ENCODE assay signal across 8 mouse cellular contexts in the genomic region with DNA sequence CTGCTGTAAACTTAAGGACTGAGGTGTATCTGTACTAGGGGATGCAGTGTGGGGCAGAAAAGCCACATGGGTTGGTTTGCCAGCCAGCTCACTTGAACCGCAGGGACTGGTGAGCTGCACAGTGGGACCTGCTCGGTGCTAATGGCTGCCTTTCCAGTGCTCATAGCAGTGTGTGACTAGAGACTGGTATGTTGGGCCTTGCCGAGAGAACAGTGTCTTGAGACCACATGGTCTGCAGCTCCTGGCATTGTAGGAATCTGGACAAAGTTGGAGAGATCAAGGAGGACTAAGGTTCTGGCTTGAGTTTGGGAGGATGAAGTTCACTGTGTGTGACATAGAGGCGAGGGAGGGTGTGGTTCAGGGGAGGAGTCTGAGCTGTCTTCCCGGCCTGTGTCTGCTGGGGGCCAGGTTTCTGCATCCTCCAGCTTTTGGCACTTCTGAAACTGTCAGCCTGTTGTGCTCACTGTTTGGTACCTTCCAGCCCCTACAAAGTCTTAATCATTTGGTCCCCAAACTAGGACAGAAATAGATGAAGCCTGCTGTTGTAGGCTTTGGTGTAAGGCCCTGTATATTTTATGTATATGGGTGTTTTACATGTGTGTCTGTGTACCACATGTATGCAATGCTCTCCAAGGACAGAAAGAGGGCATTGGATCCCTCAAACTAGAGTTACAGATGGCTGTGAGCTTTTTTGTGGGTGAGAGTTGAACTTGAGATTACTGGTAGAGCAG. TPM values are rescaled to one million over a fixed set of nuclear protein-coding genes. Genes with fewer than 3 reads are reported as not detected.
DNase-seq lines count a peak whose midpoint lies in the region; ATAC-seq lines count a peak whose summit lies in the region.

No protein-coding gene starts in this region.

- peaks cover 56% of the 10 kb centered on the region for H3K36me3 ChIP-seq in forebrain, embryonic 10.5 days (replicated peaks)
- peaks cover 12% of the 10 kb centered on the region for H3K36me3 ChIP-seq in forebrain, embryonic 16.5 days (ENCODE audit: control insufficient read depth, insufficient read depth)
- H3K36me3 ChIP-seq in lung, embryonic 16.5 days (ENCODE audit: control insufficient read depth, insufficient read depth, low read length): peaks cover 35% of the 10 kb centered on the region
- peaks cover 46% of the 10 kb centered on the region for H3K36me3 ChIP-seq in intestine, embryonic 14.5 days (ENCODE audit: control insufficient read depth, insufficient read depth, low read length)

- no peak overlapping the region for H3K9ac ChIP-seq in forebrain, embryonic 16.5 days (replicated peaks; ENCODE audit: low read depth, low read length)
- H3K9ac ChIP-seq in lung, embryonic 16.5 days (ENCODE audit: low read length): 0 out of 2 replicates have a peak overlapping the region, but pooled peaks have one; percentile 23
- H3K9ac ChIP-seq in intestine, embryonic 14.5 days (ENCODE audit: low read length): no peak overlapping the region

- H3K27ac ChIP-seq in forebrain, embryonic 10.5 days: no peak overlapping the region
- H3K27ac ChIP-seq in forebrain, embryonic 16.5 days (ENCODE audit: low read length): no peak overlapping the region
- no peak overlapping the region for H3K27ac ChIP-seq in lung, embryonic 16.5 days (ENCODE audit: low read length)
- no peak overlapping the region for H3K27ac ChIP-seq in intestine, embryonic 14.5 days (ENCODE audit: low read depth)

- no peak overlapping the region for H3K4me2 ChIP-seq in forebrain, embryonic 16.5 days (ENCODE audit: low read length)
- no peak overlapping the region for H3K4me2 ChIP-seq in lung, embryonic 16.5 days (ENCODE audit: low read depth, low read length)
- H3K4me2 ChIP-seq in intestine, embryonic 14.5 days (ENCODE audit: low read length): peak overlapping the region; percentile 12; the same call in 1 of the 2 replicates

- WGBS in forebrain, embryonic 10.5 days: 88% methylated on average over 5 of the region's 5 CpGs
- WGBS in forebrain, embryonic 16.5 days: 82% methylated on average over 5 of the region's 5 CpGs
- 60% methylated on average over 5 of the region's 5 CpGs for WGBS in lung, embryonic 16.5 days
- 72% methylated on average over 5 of the region's 5 CpGs for WGBS in intestine, embryonic 14.5 days

- H3K27me3 ChIP-seq in forebrain, embryonic 10.5 days (ENCODE audit: poor library complexity, severe bottlenecking): no peaks in the 10 kb centered on the region
- H3K27me3 ChIP-seq in forebrain, embryonic 16.5 days (replicated peaks; ENCODE audit: control insufficient read depth, insufficient read depth, low read length): no peaks in the 10 kb centered on the region
- H3K27me3 ChIP-seq in lung, embryonic 16.5 days (ENCODE audit: control insufficient read depth, insufficient read depth, low read depth, low read length): no peaks in the 10 kb centered on the region
- H3K27me3 ChIP-seq in intestine, embryonic 14.5 days (replicated peaks; ENCODE audit: control insufficient read depth, insufficient read depth, low read length): no peaks in the 10 kb centered on the region

- ATAC-seq in forebrain, embryonic 16.5 days: no peak
- ATAC-seq in lung, embryonic 16.5 days (ENCODE audit: low read depth): no peak
- ATAC-seq in intestine, embryonic 14.5 days (replicated peaks; ENCODE audit: low FRiP score, low TSS enrichment, low read depth): no peak
- no peak for ATAC-seq in megakaryocyte-erythroid progenitor cell, adult 5-6 weeks (replicated peaks; ENCODE audit: low FRiP score, low TSS enrichment, poor library complexity, severe bottlenecking)

- H3K4me3 ChIP-seq in forebrain, embryonic 10.5 days: peak overlapping the region; percentile 81; the same call in 1 of the 2 replicates
- H3K4me3 ChIP-seq in forebrain, embryonic 16.5 days (replicated peaks; ENCODE audit: low read length): no peak overlapping the region
- H3K4me3 ChIP-seq in lung, embryonic 16.5 days (ENCODE audit: low read length): no peak overlapping the region
- no peak overlapping the region for H3K4me3 ChIP-seq in intestine, embryonic 14.5 days (ENCODE audit: low read depth, low read length)

- H3K9me3 ChIP-seq in forebrain, embryonic 10.5 days: no peaks in the 10 kb centered on the region
- no peaks in the 10 kb centered on the region for H3K9me3 ChIP-seq in forebrain, embryonic 16.5 days (ENCODE audit: control insufficient read depth, low read length)
- no peaks in the 10 kb centered on the region for H3K9me3 ChIP-seq in lung, embryonic 16.5 days (ENCODE audit: control insufficient read depth, low read length)
- H3K9me3 ChIP-seq in intestine, embryonic 14.5 days (ENCODE audit: control insufficient read depth, low read length): no peaks in the 10 kb centered on the region

- DNase-seq in forebrain, embryonic 10.5 days (ENCODE audit: extremely low spot score, low spot score): no peak
- no peak for DNase-seq in lung, postnatal 36 days
- no peak for DNase-seq in intestine, embryonic 14.5 days (ENCODE audit: low spot score)
- DNase-seq in spleen, postnatal 10 days (ENCODE audit: low spot score in 2 of 2): peak; percentile 32 to 55
- DNase-seq in yolk sac, embryonic 10.5 days (ENCODE audit: low spot score): no peak

- peaks cover 39% of the 10 kb centered on the region for H3K4me1 ChIP-seq in forebrain, embryonic 10.5 days
- peaks cover 22% of the 10 kb centered on the region for H3K4me1 ChIP-seq in forebrain, embryonic 16.5 days (replicated peaks; ENCODE audit: control insufficient read depth, insufficient read depth, low read length)
- peaks cover 31% of the 10 kb centered on the region for H3K4me1 ChIP-seq in lung, embryonic 16.5 days (replicated peaks; ENCODE audit: control insufficient read depth, insufficient read depth, low read length)
- H3K4me1 ChIP-seq in intestine, embryonic 14.5 days (replicated peaks; ENCODE audit: control insufficient read depth, insufficient read depth, low read length): peaks cover 18% of the 10 kb centered on the region

RNA-seq across cellular contexts. Expression of a gene that starts 1.6 kb away (rescaled TPM):
- polyA plus RNA-seq in forebrain, embryonic 10.5 days (2016; fragmentation: Nextera tagmentation; extraction: Ambion mirVana): 30.7 and 32.9 TPM in 2 replicates
- 11.9 and 12.3 TPM in 2 replicates for polyA plus RNA-seq in forebrain, embryonic 16.5 days (2015; fragmentation: Nextera tagmentation; extraction: Ambion mirVana)
- 20.1 and 21.1 TPM in 2 replicates for polyA plus RNA-seq in lung, embryonic 16.5 days (2015; fragmentation: Nextera tagmentation; extraction: Ambion mirVana)
- polyA plus RNA-seq in intestine, embryonic 14.5 days (2014; fragmentation: Nextera tagmentation; extraction: Ambion mirVana): 19.7 and 23.2 TPM in 2 replicates
- total RNA-seq in megakaryocyte-erythroid progenitor cell, adult 5-6 weeks (2014; fragmentation: Nextera tagmentation): 17.9 and 18.0 TPM in 2 replicates
- total RNA-seq in megakaryocyte-erythroid progenitor cell, adult 5-6 weeks (2017): 44.7 and 53.8 TPM in 2 replicates

RNA-seq across cellular contexts. Expression of a gene that starts 3.7 kb away (rescaled TPM):
- polyA plus RNA-seq in forebrain, embryonic 10.5 days (2016; fragmentation: Nextera tagmentation; extraction: Ambion mirVana): 278 and 306 TPM in 2 replicates
- 180 and 189 TPM in 2 replicates for polyA plus RNA-seq in forebrain, embryonic 16.5 days (2015; fragmentation: Nextera tagmentation; extraction: Ambion mirVana)
- polyA plus RNA-seq in lung, embryonic 16.5 days (2015; fragmentation: Nextera tagmentation; extraction: Ambion mirVana): 231 and 238 TPM in 2 replicates
- 272 and 288 TPM in 2 replicates for polyA plus RNA-seq in intestine, embryonic 14.5 days (2014; fragmentation: Nextera tagmentation; extraction: Ambion mirVana)
- 264 and 315 TPM in 2 replicates for total RNA-seq in megakaryocyte-erythroid progenitor cell, adult 5-6 weeks (2014; fragmentation: Nextera tagmentation)
- 217 and 254 TPM in 2 replicates for total RNA-seq in megakaryocyte-erythroid progenitor cell, adult 5-6 weeks (2017)

RNA-seq across cellular contexts. Expression of a gene that starts 19.3 kb away (rescaled TPM):
- 13.3 and 16.0 TPM in 2 replicates for polyA plus RNA-seq in forebrain, embryonic 10.5 days (2016; fragmentation: Nextera tagmentation; extraction: Ambion mirVana)
- 17.2 and 19.5 TPM in 2 replicates for polyA plus RNA-seq in forebrain, embryonic 16.5 days (2015; fragmentation: Nextera tagmentation; extraction: Ambion mirVana)
- 15.4 and 17.2 TPM in 2 replicates for polyA plus RNA-seq in lung, embryonic 16.5 days (2015; fragmentation: Nextera tagmentation; extraction: Ambion mirVana)
- polyA plus RNA-seq in intestine, embryonic 14.5 days (2014; fragmentation: Nextera tagmentation; extraction: Ambion mirVana): 13.5 and 14.8 TPM in 2 replicates
- total RNA-seq in megakaryocyte-erythroid progenitor cell, adult 5-6 weeks (2014; fragmentation: Nextera tagmentation): 13.4 and 22.1 TPM in 2 replicates
- total RNA-seq in megakaryocyte-erythroid progenitor cell, adult 5-6 weeks (2017): 18.1 and 21.8 TPM in 2 replicates

RNA-seq across cellular contexts. Expression of a gene that starts 50.7 kb away (rescaled TPM):
- polyA plus RNA-seq in forebrain, embryonic 10.5 days (2016; fragmentation: Nextera tagmentation; extraction: Ambion mirVana): 48.2 and 48.8 TPM in 2 replicates
- polyA plus RNA-seq in forebrain, embryonic 16.5 days (2015; fragmentation: Nextera tagmentation; extraction: Ambion mirVana): 47.5 and 50.2 TPM in 2 replicates
- polyA plus RNA-seq in lung, embryonic 16.5 days (2015; fragmentation: Nextera tagmentation; extraction: Ambion mirVana): 47.2 and 49.7 TPM in 2 replicates
- 60.1 and 63.8 TPM in 2 replicates for polyA plus RNA-seq in intestine, embryonic 14.5 days (2014; fragmentation: Nextera tagmentation; extraction: Ambion mirVana)
- 23.6 and 35.0 TPM in 2 replicates for total RNA-seq in megakaryocyte-erythroid progenitor cell, adult 5-6 weeks (2014; fragmentation: Nextera tagmentation)
- 16.5 and 30.0 TPM in 2 replicates for total RNA-seq in megakaryocyte-erythroid progenitor cell, adult 5-6 weeks (2017)

RNA-seq across cellular contexts. Expression of a gene that starts 54.1 kb away (rescaled TPM):
- polyA plus RNA-seq in forebrain, embryonic 10.5 days (2016; fragmentation: Nextera tagmentation; extraction: Ambion mirVana): 82.4 and 90.2 TPM in 2 replicates
- polyA plus RNA-seq in forebrain, embryonic 16.5 days (2015; fragmentation: Nextera tagmentation; extraction: Ambion mirVana): 104 and 108 TPM in 2 replicates
- 72.1 and 80.3 TPM in 2 replicates for polyA plus RNA-seq in lung, embryonic 16.5 days (2015; fragmentation: Nextera tagmentation; extraction: Ambion mirVana)
- 82.4 and 92.0 TPM in 2 replicates for polyA plus RNA-seq in intestine, embryonic 14.5 days (2014; fragmentation: Nextera tagmentation; extraction: Ambion mirVana)
- 57.9 and 79.1 TPM in 2 replicates for total RNA-seq in megakaryocyte-erythroid progenitor cell, adult 5-6 weeks (2014; fragmentation: Nextera tagmentation)
- total RNA-seq in megakaryocyte-erythroid progenitor cell, adult 5-6 weeks (2017): 55.6 and 116 TPM in 2 replicates

Comparison
In these comparisons a context has a peak if more than half of its experiments do, and no peak if none do; other contexts are left out.
1. DNase-seq: peak in spleen, postnatal 10 days (2 of 2); none in forebrain, embryonic 10.5 days (single experiment), lung, postnatal 36 days (single experiment), intestine, embryonic 14.5 days (single experiment) and yolk sac, embryonic 10.5 days (single experiment).